Mouse (Mus musculus) ovary, adult 18-20 months (tissue): ENCODE data around the gene Zkscan3.

Experiments used
- DNase-seq: peaks from one replicate; pipeline ENCODE4 v3.0.0; 2022; ENCODE audit warnings: low spot score, mixed read lengths

Gene Zkscan3

GRCm38 (mm10) chr13:21402287-21402846 lies at the start of gene Zkscan3:
Zkscan3 (minus strand) TSS chr13:21402755.
- DNase-seq: peak; percentile 63

GRCm38 (mm10) chr13:21447856-21448614 lies 45.5 kb upstream of the Zkscan3 start:
- no peak for DNase-seq

DNA sequence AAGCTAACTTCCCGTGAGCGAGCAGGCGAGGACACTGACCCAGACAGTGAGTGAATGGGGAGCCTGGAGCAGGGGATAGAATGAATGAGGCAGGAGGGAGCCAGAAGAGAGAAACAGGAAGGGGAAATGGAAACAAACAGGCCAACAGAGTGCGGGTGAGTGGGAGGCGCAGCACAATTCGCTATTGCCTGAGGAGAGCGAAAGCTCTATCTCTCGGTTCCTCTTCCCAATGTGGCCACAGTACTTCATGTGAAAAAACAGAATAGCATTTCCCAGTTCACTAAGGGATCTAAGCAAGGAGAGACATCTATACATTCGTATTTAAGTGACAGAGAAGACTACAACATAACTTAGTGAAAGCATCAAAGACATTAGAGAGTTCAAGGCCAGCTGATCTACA lies 44.2 kb upstream of the Zkscan3 start:
- no peak for DNase-seq

- DNase-seq: no peak
These were observed 38.6 kb upstream of the Zkscan3 start for GRCm38 (mm10) chr13:21441207-21441572.

DNA sequence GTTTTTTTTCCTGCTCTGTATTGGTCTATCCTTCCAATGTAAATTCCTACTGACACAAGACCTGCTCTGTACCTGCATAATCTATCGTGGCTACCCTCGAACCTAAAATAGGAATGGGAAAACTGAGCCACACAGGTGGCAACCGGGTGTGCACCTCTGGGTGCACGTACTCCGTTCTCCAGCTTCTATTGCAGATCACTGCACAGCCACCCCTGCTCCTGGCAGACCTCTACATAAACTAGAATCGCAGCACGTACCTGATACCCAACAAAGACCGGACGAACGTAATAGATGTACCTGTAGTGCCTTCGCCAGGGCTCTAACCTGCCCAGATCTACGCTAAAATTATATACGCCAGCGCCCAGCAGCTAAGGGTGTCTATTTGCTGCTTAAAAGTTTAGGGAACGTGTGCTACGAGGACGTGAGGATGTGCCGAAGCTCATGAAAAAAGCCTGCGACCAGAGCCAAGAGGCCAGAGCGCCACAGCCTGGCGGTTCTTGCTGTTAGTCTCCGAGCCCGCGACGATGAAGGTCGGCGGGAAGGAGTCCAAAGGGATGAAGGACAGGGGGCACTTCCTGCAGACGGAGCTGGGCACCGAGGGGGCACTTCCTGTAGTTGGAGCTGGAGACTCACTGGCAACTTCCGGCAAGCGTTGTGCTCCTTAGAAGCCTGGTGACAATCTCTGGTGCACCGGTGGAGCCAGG lies 38.1 kb upstream of the Zkscan3 start, which contains the start of gene Pgbd1:
TSS of gene Pgbd1 (minus strand) at position 556 of the 704 bp plus-strand sequence.
- peak; percentile 75 for DNase-seq

DNA sequence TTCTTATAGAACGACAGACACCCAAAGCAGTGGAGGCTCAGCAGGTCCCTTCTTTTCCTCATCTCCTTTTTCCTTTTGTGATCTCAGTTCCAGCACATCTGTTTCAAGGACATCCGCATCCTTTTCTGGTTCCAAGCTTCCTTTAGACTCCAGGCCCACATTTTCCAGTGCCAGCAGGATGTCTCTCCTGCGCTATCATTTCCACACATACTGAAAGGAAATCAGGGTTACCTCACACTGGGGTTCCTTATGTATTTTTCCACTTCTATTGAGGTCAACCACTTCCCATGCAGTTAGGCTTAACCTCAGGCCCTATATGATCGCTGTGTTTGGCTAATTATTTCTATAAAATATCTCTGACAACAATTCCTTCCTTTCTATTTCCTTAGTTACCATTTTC lies 32.9 kb upstream of the Zkscan3 start:
- DNase-seq: no peak

DNA sequence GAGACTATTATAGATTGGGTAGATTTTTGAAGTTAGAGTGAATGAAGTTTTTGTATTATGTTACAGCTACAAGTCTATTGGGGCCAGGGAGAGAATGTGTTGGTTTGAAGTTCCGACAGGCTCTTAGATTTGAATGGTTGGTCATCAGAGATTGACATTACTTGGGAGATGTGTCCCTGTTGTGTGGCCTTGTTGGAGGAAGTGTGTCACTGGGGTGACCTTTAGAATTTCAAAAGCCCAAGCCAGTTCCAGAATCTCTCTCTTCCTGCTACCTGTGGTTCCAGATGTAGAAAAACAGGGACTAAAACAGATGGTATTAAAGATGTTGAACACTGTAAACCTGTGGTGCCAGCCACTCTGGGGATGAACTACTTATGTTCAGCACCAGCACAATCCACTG lies 25.1 kb upstream of the Zkscan3 start:
- no peak for DNase-seq

GRCm38 (mm10) chr13:21423301-21423700 lies 20.7 kb upstream of the Zkscan3 start:
- peak; percentile 26 for DNase-seq

GRCm38 (mm10) chr13:21418865-21419264 lies 16.3 kb upstream of the Zkscan3 start:
- no peak for DNase-seq

- DNase-seq: no peak
These were observed 14.9 kb upstream of the Zkscan3 start for GRCm38 (mm10) chr13:21417298-21418010.

- no peak for DNase-seq
These were observed 13.2 kb upstream of the Zkscan3 start for GRCm38 (mm10) chr13:21415750-21416149.

DNA sequence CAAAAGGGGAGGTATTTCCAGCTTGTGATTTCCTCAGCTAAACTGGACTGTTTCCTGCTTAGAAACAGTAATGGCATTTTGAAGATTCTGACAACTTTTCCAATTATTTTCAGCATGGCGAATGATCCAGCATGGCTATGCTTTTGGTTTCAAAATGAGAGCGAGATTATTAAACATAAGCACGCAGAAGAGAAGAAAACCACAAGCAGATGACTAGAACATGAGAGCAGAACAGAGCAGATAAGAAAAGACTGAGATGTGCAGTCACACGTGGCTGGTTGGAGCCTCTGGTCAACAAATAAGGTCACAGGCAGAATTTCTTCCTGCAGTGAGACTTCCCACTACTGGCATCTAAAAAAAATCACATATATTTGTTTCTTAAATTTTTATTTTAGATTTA lies 12.7 kb upstream of the Zkscan3 start:
- DNase-seq: no peak

- no peak for DNase-seq
These were observed 12.0 kb upstream of the Zkscan3 start for GRCm38 (mm10) chr13:21414231-21415212.

GRCm38 (mm10) chr13:21408805-21409459 lies 6.4 kb upstream of the Zkscan3 start:
- DNase-seq: no peak

- DNase-seq: peak; percentile 80
These were observed 5.6 kb upstream of the Zkscan3 start for GRCm38 (mm10) chr13:21407969-21408804.

- DNase-seq: no peak
These were observed 4.8 kb upstream of the Zkscan3 start for GRCm38 (mm10) chr13:21407341-21407740.

DNA sequence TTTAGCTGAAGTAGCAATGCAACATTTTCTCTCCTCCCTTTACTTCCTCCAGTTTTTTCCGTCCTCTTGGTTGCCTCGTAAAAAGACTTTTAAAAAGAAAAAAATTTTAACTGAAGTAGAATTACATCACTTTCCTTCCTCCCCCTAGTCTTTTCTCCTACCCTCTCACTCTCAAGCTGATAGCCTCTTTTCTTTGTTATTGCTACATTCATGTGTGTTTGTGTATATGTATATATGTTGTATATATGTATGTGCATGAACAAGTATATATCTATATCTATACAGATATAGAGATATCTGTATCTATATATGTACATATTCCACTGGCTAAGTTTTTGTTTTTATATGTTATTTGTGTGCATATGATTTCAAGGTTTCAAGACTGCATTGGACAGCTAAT lies 293 bp upstream of the Zkscan3 start:
- no peak for DNase-seq

- DNase-seq: no peak
These were observed 794 bp downstream of the Zkscan3 start for GRCm38 (mm10) chr13:21401636-21402286.

GRCm38 (mm10) chr13:21401166-21401565 lies 1.4 kb downstream of the Zkscan3 start:
- DNase-seq: no peak
